ENCODE assay signal across 16 mouse cellular contexts in genomic region chr3:92771573-92771972, GRCm38 (mm10). TPM values are rescaled to one million over a fixed set of nuclear protein-coding genes. Genes with fewer than 3 reads are reported as not detected.
A peak's percentile ranks its signal among the peaks of the same experiment; 100 is the strongest.
DNase-seq lines count a peak whose midpoint lies in the region; ATAC-seq and TF ChIP-seq lines count a peak whose summit lies in the region.
"Had no signal": no experiment of that assay in that cellular context is flagged by ENCODE, and none has a peak within 500 bp of the region (broad histone marks: within the 10 kb centered on the region; RNA-seq: fewer than 3 reads in every experiment).

No protein-coding gene starts in this region.

- no peaks in the 10 kb centered on the region for H3K4me1 ChIP-seq in forebrain, postnatal 0 days (ENCODE audit: insufficient read depth)
- H3K4me1 ChIP-seq in forebrain, embryonic 12.5 days = no peaks in the 10 kb centered on the region
- H3K4me1 ChIP-seq in liver, adult 2 months (ENCODE audit: control insufficient read depth, insufficient read depth, low read length) = no peaks in the 10 kb centered on the region
- no peaks in the 10 kb centered on the region for H3K4me1 ChIP-seq in cerebellum, adult 2 months (ENCODE audit: control insufficient read depth, insufficient read depth, low read length)
- H3K4me1 ChIP-seq: heart, embryonic 13.5 days; hindbrain, embryonic 15.5 days had no signal

- H3K4me2 ChIP-seq in forebrain, postnatal 0 days (ENCODE audit: low read depth) = no peak overlapping the region
- H3K4me2 ChIP-seq in forebrain, embryonic 12.5 days = no peak overlapping the region
- H3K4me2 ChIP-seq: heart, embryonic 13.5 days; hindbrain, embryonic 15.5 days had no signal

- peak; percentile 51 for TF ChIP-seq CTCF in forebrain, postnatal 0 days (IDR thresholded peaks at IDR 0.05; ENCODE audit: low read depth)
- no peak for TF ChIP-seq CTCF in liver, adult 2 months (IDR thresholded peaks at IDR 0.05; ENCODE audit: low read depth, low read length)
- no peak for TF ChIP-seq CTCF in cerebellum, adult 2 months (IDR thresholded peaks at IDR 0.05; ENCODE audit: borderline replicate concordance, insufficient read depth, low read depth, low read length)

- H3K4me3 ChIP-seq in forebrain, postnatal 0 days (ENCODE audit: low read depth, low read length) = no peak overlapping the region
- H3K4me3 ChIP-seq in forebrain, embryonic 12.5 days (replicated peaks) = no peak overlapping the region
- H3K4me3 ChIP-seq in liver, adult 2 months (ENCODE audit: insufficient read depth, low read depth, low read length) = no peak overlapping the region
- H3K4me3 ChIP-seq in cerebellum, adult 2 months (replicated peaks; ENCODE audit: insufficient read depth, low read depth, low read length) = no peak overlapping the region
- H3K4me3 ChIP-seq: heart, embryonic 13.5 days; hindbrain, embryonic 15.5 days had no signal

- no peak overlapping the region for H3K27ac ChIP-seq in forebrain, postnatal 0 days (ENCODE audit: low read depth, low read length)
- no peak overlapping the region for H3K27ac ChIP-seq in forebrain, embryonic 12.5 days
- no peak overlapping the region for H3K27ac ChIP-seq in liver, adult 2 months (replicated peaks; ENCODE audit: insufficient read depth, low read depth, low read length)
- H3K27ac ChIP-seq in cerebellum, adult 2 months (ENCODE audit: insufficient read depth, low read length) = no peak overlapping the region
- H3K27ac ChIP-seq: heart, embryonic 13.5 days; hindbrain, embryonic 15.5 days; liver, embryonic 14.5 days had no signal

- H3K9me3 ChIP-seq in forebrain, postnatal 0 days (ENCODE audit: low read length) = no peaks in the 10 kb centered on the region
- no peaks in the 10 kb centered on the region for H3K9me3 ChIP-seq in forebrain, embryonic 12.5 days
- H3K9me3 ChIP-seq: heart, embryonic 13.5 days; hindbrain, embryonic 15.5 days had no signal

- H3K27me3 ChIP-seq in forebrain, postnatal 0 days (ENCODE audit: insufficient read depth, low read length) = no peaks in the 10 kb centered on the region
- H3K27me3 ChIP-seq in forebrain, embryonic 12.5 days = no peaks in the 10 kb centered on the region
- H3K27me3 ChIP-seq in liver, adult 2 months (ENCODE audit: control insufficient read depth, insufficient read depth, low read length) = no peaks in the 10 kb centered on the region
- H3K27me3 ChIP-seq in cerebellum, adult 2 months (ENCODE audit: control insufficient read depth, insufficient read depth, low read length) = no peaks in the 10 kb centered on the region
- H3K27me3 ChIP-seq: heart, embryonic 13.5 days; hindbrain, embryonic 15.5 days had no signal

- ATAC-seq in forebrain, postnatal 0 days = no peak
- no peak for ATAC-seq in forebrain, embryonic 12.5 days (ENCODE audit: low FRiP score)
- no peak for ATAC-seq in erythroblast, adult 5-6 weeks (replicated peaks; ENCODE audit: low FRiP score, poor library complexity, severe bottlenecking)

- H3K36me3 ChIP-seq in forebrain, postnatal 0 days (ENCODE audit: insufficient read depth) = no peaks in the 10 kb centered on the region
- H3K36me3 ChIP-seq in forebrain, embryonic 12.5 days (replicated peaks) = no peaks in the 10 kb centered on the region
- no peaks in the 10 kb centered on the region for H3K36me3 ChIP-seq in liver, adult 2 months (ENCODE audit: control insufficient read depth, insufficient read depth, low read length)
- H3K36me3 ChIP-seq: heart, embryonic 13.5 days; hindbrain, embryonic 15.5 days had no signal

- no peak for TF ChIP-seq POLR2A in liver, adult 2 months (IDR thresholded peaks at IDR 0.05; ENCODE audit: extremely low read depth, insufficient read depth, low read length)
- no peak for TF ChIP-seq POLR2A in cerebellum, adult 2 months (IDR thresholded peaks at IDR 0.05; ENCODE audit: borderline replicate concordance, insufficient read depth, low read length)

- no peaks in the 10 kb centered on the region for H3K79me2 ChIP-seq in liver, adult 2 months (ENCODE audit: control insufficient read depth, insufficient read depth, low read length)

- DNase-seq in forebrain, postnatal 0 days = no peak
- peak; percentile 5 for DNase-seq in liver, adult 2 months (ENCODE audit: extremely low read depth, low read depth, low spot score)
- DNase-seq in liver (no peak), R1 (ENCODE audit: low read depth, low spot score) (peak; percentile 48)
- peak; percentile 7 for DNase-seq in retina, embryonic 14.5 days (ENCODE audit: low spot score)
- DNase-seq in cerebellum, adult 2 months = no peak
- DNase-seq: thymus, adult 18-20 months had no signal

- H3K9ac ChIP-seq in forebrain, postnatal 0 days = no peak overlapping the region
- H3K9ac ChIP-seq in forebrain, embryonic 12.5 days = no peak overlapping the region
- H3K9ac ChIP-seq in liver, adult 2 months (ENCODE audit: low read depth, low read length) = no peak overlapping the region
- H3K9ac ChIP-seq: heart, embryonic 13.5 days; hindbrain, embryonic 15.5 days; liver, embryonic 14.5 days had no signal

- WGBS in forebrain, postnatal 0 days = 21% methylated on average over 3 of the region's 3 CpGs
- 31% methylated on average over 3 of the region's 3 CpGs for WGBS in forebrain, embryonic 12.5 days
- WGBS in liver, adult 2 months = 18% methylated on average over 3 of the region's 3 CpGs
- WGBS in cerebellum, adult 2 months = 19% methylated on average over 3 of the region's 3 CpGs

RNA-seq across cellular contexts. Expression of gene Lce1h, which starts 6.7 kb away (rescaled TPM):
- not detected in 2 replicates for total RNA-seq in forebrain, postnatal 0 days (2014; rRNA removed)
- polyA plus RNA-seq in forebrain, postnatal 0 days (2015; fragmentation: Nextera tagmentation; extraction: Ambion mirVana) = not detected in 2 replicates
- polyA plus RNA-seq in forebrain, embryonic 12.5 days (2016; fragmentation: Nextera tagmentation; extraction: Ambion mirVana) = not detected in 2 replicates
- total RNA-seq in liver, adult 2 months (2014; rRNA removed) = not detected in 2 replicates
- polyA plus RNA-seq in liver, adult 2 months (2012; rRNA removed) = not detected in 2 replicates
- not detected in 2 replicates for polyA plus RNA-seq in cerebellum, adult 2 months (2012; rRNA removed)
- total RNA-seq in erythroblast, adult 5-6 weeks (2015; ENCODE audit: low replicate concordance) = not detected in 2 replicates
- total RNA-seq in erythroblast, adult 5-6 weeks (2017; ENCODE audit: low replicate concordance) = not detected in 2 replicates
- total RNA-seq: gastrocnemius, adult 8-10 months; left cerebral cortex, postnatal 10 days; megakaryocyte, adult 5-6 weeks had no signal
- polyA plus RNA-seq: heart, embryonic 13.5 days; hindbrain, embryonic 15.5 days; liver, embryonic 14.5 days had no signal

RNA-seq across cellular contexts. Expression of gene Lce1i, which starts 7.1 kb away (rescaled TPM):
- not detected in 2 replicates for total RNA-seq in forebrain, postnatal 0 days (2014; rRNA removed)
- polyA plus RNA-seq in forebrain, postnatal 0 days (2015; fragmentation: Nextera tagmentation; extraction: Ambion mirVana) = not detected in 2 replicates
- polyA plus RNA-seq in forebrain, embryonic 12.5 days (2016; fragmentation: Nextera tagmentation; extraction: Ambion mirVana) = not detected in 2 replicates
- not detected in 2 replicates for total RNA-seq in liver, adult 2 months (2014; rRNA removed)
- polyA plus RNA-seq in liver, adult 2 months (2012; rRNA removed) = not detected in 2 replicates
- polyA plus RNA-seq in cerebellum, adult 2 months (2012; rRNA removed) = not detected in 2 replicates
- not detected in 2 replicates for total RNA-seq in erythroblast, adult 5-6 weeks (2015; ENCODE audit: low replicate concordance)
- not detected in 2 replicates for total RNA-seq in erythroblast, adult 5-6 weeks (2017; ENCODE audit: low replicate concordance)
- total RNA-seq: gastrocnemius, adult 8-10 months; left cerebral cortex, postnatal 10 days; megakaryocyte, adult 5-6 weeks had no signal
- polyA plus RNA-seq: C2C12; heart, embryonic 13.5 days; hindbrain, embryonic 15.5 days; liver, embryonic 14.5 days had no signal

RNA-seq across cellular contexts. Expression of gene Lce1j, which starts 18.7 kb away (rescaled TPM):
- total RNA-seq in forebrain, postnatal 0 days (2014; rRNA removed) = not detected in 2 replicates
- polyA plus RNA-seq in forebrain, postnatal 0 days (2015; fragmentation: Nextera tagmentation; extraction: Ambion mirVana) = not detected in 2 replicates
- polyA plus RNA-seq in forebrain, embryonic 12.5 days (2016; fragmentation: Nextera tagmentation; extraction: Ambion mirVana) = not detected in 2 replicates
- not detected in 2 replicates for total RNA-seq in liver, adult 2 months (2014; rRNA removed)
- polyA plus RNA-seq in liver, adult 2 months (2012; rRNA removed) = not detected in 2 replicates
- polyA plus RNA-seq in cerebellum, adult 2 months (2012; rRNA removed) = not detected in 2 replicates
- not detected in 2 replicates for total RNA-seq in erythroblast, adult 5-6 weeks (2015; ENCODE audit: low replicate concordance)
- total RNA-seq in erythroblast, adult 5-6 weeks (2017; ENCODE audit: low replicate concordance) = not detected in 2 replicates
- total RNA-seq: gastrocnemius, adult 8-10 months; left cerebral cortex, postnatal 10 days; megakaryocyte, adult 5-6 weeks had no signal
- polyA plus RNA-seq: C2C12; heart, embryonic 13.5 days; hindbrain, embryonic 15.5 days; liver, embryonic 14.5 days had no signal

RNA-seq across cellular contexts. Expression of gene Lce1g, which starts 19.4 kb away (rescaled TPM):
- not detected in 2 replicates for total RNA-seq in forebrain, postnatal 0 days (2014; rRNA removed)
- not detected in 2 replicates for polyA plus RNA-seq in forebrain, postnatal 0 days (2015; fragmentation: Nextera tagmentation; extraction: Ambion mirVana)
- not detected in 2 replicates for polyA plus RNA-seq in forebrain, embryonic 12.5 days (2016; fragmentation: Nextera tagmentation; extraction: Ambion mirVana)
- total RNA-seq in liver, adult 2 months (2014; rRNA removed) = not detected in 2 replicates
- not detected in 2 replicates for polyA plus RNA-seq in liver, adult 2 months (2012; rRNA removed)
- polyA plus RNA-seq in cerebellum, adult 2 months (2012; rRNA removed) = not detected in 2 replicates
- not detected in 2 replicates for total RNA-seq in erythroblast, adult 5-6 weeks (2015; ENCODE audit: low replicate concordance)
- total RNA-seq in erythroblast, adult 5-6 weeks (2017; ENCODE audit: low replicate concordance) = not detected in 2 replicates
- total RNA-seq: gastrocnemius, adult 8-10 months; left cerebral cortex, postnatal 10 days; megakaryocyte, adult 5-6 weeks had no signal
- polyA plus RNA-seq: heart, embryonic 13.5 days; hindbrain, embryonic 15.5 days; liver, embryonic 14.5 days had no signal

RNA-seq across cellular contexts. Expression of gene Gm38119, which starts 32.7 kb away (rescaled TPM):
- total RNA-seq in forebrain, postnatal 0 days (2014; rRNA removed) = not detected in 2 replicates
- not detected in 2 replicates for polyA plus RNA-seq in forebrain, postnatal 0 days (2015; fragmentation: Nextera tagmentation; extraction: Ambion mirVana)
- polyA plus RNA-seq in forebrain, embryonic 12.5 days (2016; fragmentation: Nextera tagmentation; extraction: Ambion mirVana) = not detected in 2 replicates
- not detected in 2 replicates for total RNA-seq in liver, adult 2 months (2014; rRNA removed)
- polyA plus RNA-seq in liver, adult 2 months (2012; rRNA removed) = not detected in 2 replicates
- polyA plus RNA-seq in cerebellum, adult 2 months (2012; rRNA removed) = not detected in 2 replicates
- not detected in 2 replicates for total RNA-seq in erythroblast, adult 5-6 weeks (2015; ENCODE audit: low replicate concordance)
- total RNA-seq in erythroblast, adult 5-6 weeks (2017; ENCODE audit: low replicate concordance) = not detected in 2 replicates
- total RNA-seq: gastrocnemius, adult 8-10 months; left cerebral cortex, postnatal 10 days; megakaryocyte, adult 5-6 weeks had no signal
- polyA plus RNA-seq: C2C12; heart, embryonic 13.5 days; hindbrain, embryonic 15.5 days; liver, embryonic 14.5 days had no signal

Comparison
In these comparisons a context has a peak if more than half of its experiments do, and no peak if none do; other contexts are left out.
1. DNase-seq: peak in liver, adult 2 months (single experiment), R1 (single experiment) and retina, embryonic 14.5 days (single experiment); none in forebrain, postnatal 0 days (single experiment), liver (single experiment) and cerebellum, adult 2 months (0 of 2).